Mouse (Mus musculus) hindlimb bud, embryonic 11.5 days (tissue): ENCODE results near the gene Ier2.

Experiments used
- DNase-seq: peaks from one replicate; pipeline ENCODE4 v3.0.0-alpha.2; 2012; ENCODE audit warnings: low read depth, low spot score; ENCODE audit errors: extremely low spot score

Ier2 gene

GRCm38 (mm10) chr8:84663483-84664327 is 1.1 kb upstream of the Ier2 start:
- DNase-seq: no peak

DNA sequence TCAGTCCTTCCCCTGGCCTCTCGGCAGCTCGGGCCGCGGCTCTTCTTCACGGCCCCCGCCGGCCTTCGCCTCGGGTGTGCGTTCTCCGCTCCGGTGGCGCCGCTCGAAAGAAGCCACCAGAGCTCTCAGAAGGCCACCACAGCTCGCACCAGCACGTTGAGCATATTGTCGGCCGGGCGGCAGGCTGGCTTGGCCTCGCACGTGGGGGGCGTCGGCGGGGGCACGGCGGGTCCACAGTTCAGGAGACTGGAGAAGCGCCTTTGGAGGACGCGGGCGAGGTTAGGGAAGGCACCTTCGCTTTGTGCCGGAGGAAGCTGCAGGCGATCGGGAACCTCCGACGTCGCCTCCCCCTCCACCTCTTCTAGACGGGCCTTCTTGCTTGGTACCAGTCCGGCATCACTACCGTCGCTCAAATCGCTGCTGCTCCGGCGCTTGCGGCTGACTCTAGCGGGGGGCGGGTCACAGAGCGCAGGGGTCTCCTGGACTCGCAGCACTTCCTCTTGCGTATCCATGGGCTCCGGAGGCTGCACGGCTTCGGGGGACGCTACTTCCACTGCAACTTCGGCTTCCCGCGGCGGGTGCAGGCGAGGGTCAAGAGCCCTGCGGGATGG is 586 bp downstream of the Ier2 start:
- no peak for DNase-seq

- DNase-seq: no peak
These were observed 1.2 kb downstream of the Ier2 start for GRCm38 (mm10) chr8:84661458-84661871.

- DNase-seq: no peak
These were observed 1.7 kb downstream of the Ier2 start for GRCm38 (mm10) chr8:84660819-84661457.

GRCm38 (mm10) chr8:84659936-84660818 is 2.5 kb downstream of the Ier2 start:
- no peak for DNase-seq

GRCm38 (mm10) chr8:84658951-84659350 is 3.7 kb downstream of the Ier2 start:
- DNase-seq: no peak

- DNase-seq: no peak
These were observed 5.0 kb downstream of the Ier2 start for GRCm38 (mm10) chr8:84657680-84658079.

GRCm38 (mm10) chr8:84657203-84657602 is 5.4 kb downstream of the Ier2 start:
- no peak for DNase-seq

- DNase-seq: no peak
These were observed 6.0 kb downstream of the Ier2 start for GRCm38 (mm10) chr8:84656641-84657126.

DNA sequence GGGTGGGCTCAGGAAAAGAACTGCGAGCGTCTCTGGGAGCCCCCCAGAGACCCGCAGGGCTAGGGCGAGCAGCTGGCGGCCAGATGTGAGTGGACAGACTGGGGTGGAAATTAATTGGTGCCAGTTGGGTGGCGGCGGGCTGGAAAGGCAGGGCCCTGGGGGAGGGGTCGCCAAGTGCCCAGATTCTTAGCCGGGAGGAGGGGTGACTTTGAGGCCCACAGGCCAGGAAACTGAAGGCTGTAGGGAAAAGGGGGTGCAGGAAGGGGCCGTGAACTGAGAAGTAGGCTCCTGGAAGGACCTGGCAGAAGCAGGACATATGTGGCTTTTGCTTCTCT is 6.5 kb downstream of the Ier2 start:
- no peak for DNase-seq

- no peak for DNase-seq
These were observed 7.1 kb downstream of the Ier2 start for GRCm38 (mm10) chr8:84655336-84656190.

DNA sequence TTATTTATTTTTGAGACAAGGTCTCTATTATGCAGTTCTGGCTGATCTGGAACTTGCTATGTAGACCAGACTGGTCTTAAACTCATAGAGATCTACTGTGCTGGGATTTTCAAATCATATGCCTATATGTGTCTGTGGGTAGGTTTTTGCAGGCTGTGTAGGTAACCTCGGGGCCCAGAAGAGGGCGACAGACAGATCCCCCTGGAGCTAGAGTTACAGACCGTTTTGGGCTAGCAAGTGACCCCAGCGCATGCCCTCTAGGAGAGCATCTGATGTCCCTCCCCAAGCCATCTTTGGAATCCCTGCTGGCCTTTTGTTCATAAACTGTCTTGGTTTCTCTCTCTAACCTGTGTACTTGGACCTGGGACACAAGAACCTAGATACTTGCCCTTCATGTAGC is 8.1 kb downstream of the Ier2 start:
- no peak for DNase-seq

GRCm38 (mm10) chr8:84653092-84653631 is 9.5 kb downstream of the Ier2 start:
- no peak for DNase-seq

DNA sequence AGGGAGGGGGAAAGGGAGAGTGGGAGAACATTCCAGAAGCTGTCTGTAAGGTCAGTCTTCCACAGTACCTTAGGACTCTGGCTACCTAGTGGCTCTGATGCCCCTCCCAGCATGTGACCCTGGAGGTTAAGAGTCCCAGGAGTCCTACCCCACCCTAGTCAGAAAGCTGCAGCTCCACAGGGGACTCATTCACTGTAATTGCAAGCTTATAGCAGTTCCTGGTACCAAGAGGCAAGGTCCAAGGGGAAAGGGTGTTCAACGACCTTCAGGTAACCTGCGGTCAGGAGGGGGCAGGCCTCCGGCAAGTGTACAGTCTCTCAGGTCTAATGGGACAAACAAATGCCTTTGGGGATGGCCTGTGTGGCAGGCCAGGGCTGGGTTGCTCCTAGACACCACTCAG is 12.4 kb downstream of the Ier2 start:
- DNase-seq: no peak

DNA sequence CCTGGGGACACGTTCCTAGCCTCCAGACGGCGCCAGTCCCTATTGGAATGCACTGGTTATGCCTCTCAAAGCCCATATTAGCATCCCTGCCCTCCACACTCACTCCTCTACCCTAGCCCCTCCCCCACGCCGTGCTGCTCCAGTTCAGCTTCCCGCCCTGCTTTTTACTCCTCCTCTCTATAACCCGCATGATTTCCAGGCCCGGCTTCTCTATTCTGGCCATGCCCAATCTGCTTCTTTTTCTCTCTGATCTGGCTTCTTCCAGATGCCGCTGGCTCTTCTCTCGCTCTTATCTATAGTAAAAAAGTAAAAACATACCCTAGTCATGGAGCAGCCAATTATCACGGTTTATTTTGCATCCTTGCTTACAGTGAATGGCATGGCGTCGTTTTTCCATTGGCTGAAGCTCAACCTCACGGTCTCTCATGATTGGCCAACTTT is 15.2 kb downstream of the Ier2 start:
- DNase-seq: no peak

GRCm38 (mm10) chr8:84646800-84647199 is 15.9 kb downstream of the Ier2 start:
- DNase-seq: no peak

DNA sequence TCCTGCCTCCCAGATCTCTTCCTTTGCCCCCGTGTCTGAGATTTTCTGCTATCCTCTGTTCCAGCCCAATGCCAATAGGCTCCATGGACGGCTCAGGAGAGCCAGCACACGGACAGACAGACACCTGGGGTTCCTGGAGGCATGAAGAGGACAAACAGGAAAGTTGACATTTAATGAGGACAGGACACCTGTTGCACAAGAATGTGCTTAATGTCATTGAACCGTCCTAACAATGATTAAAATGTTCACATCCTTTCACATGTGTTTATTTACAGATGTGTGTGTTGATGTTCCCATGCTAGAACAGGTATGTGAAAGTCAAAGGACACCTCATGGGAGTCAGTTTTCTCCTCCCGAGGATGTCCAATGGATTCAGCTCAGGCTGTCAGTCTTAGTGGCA is 19.6 kb downstream of the Ier2 start:
- DNase-seq: no peak

GRCm38 (mm10) chr8:84641578-84642361 is 20.9 kb downstream of the Ier2 start:
- no peak for DNase-seq
